ENCODE assay signal across 7 mouse cellular contexts in genomic region chr6:118011616-118012316, GRCm38 (mm10). TPM values are rescaled to one million over a fixed set of nuclear protein-coding genes. Genes with fewer than 3 reads are reported as not detected.
DNase-seq lines count a peak whose midpoint lies in the region; ATAC-seq and TF ChIP-seq lines count a peak whose summit lies in the region.

No protein-coding gene starts in this region.

- H3K9ac ChIP-seq in ES-Bruce4 (ENCODE audit: low read depth, poor library complexity, severe bottlenecking), result peak overlapping the region; percentile 40
- peak overlapping the region; percentile 66 for H3K9ac ChIP-seq in forebrain, embryonic 13.5 days
- H3K9ac ChIP-seq in midbrain, embryonic 12.5 days (replicated peaks), result peak overlapping the region; percentile 59

- TF ChIP-seq EP300 in ES-Bruce4 (IDR thresholded peaks at IDR 0.05; ENCODE audit: insufficient read depth, low read depth, low read length), result no peak

- no peaks in the 10 kb centered on the region for H3K4me1 ChIP-seq in ES-Bruce4 (ENCODE audit: control insufficient read depth, insufficient read depth, low read length)
- H3K4me1 ChIP-seq in forebrain, embryonic 13.5 days, result peaks cover 20% of the 10 kb centered on the region
- H3K4me1 ChIP-seq in midbrain, embryonic 12.5 days, result peaks cover 18% of the 10 kb centered on the region

- no peak overlapping the region for H3K27ac ChIP-seq in ES-Bruce4 (ENCODE audit: insufficient read depth, low read length)
- no peak overlapping the region for H3K27ac ChIP-seq in forebrain, embryonic 13.5 days
- H3K27ac ChIP-seq in midbrain, embryonic 12.5 days (replicated peaks), result no peak overlapping the region

- no peaks in the 10 kb centered on the region for H3K36me3 ChIP-seq in ES-Bruce4 (ENCODE audit: control insufficient read depth, insufficient read depth, low read length, poor library complexity, severe bottlenecking)
- no peaks in the 10 kb centered on the region for H3K36me3 ChIP-seq in forebrain, embryonic 13.5 days (ENCODE audit: poor library complexity, severe bottlenecking)
- no peaks in the 10 kb centered on the region for H3K36me3 ChIP-seq in midbrain, embryonic 12.5 days

- ATAC-seq in forebrain, embryonic 13.5 days, result peak; percentile 48
- ATAC-seq in midbrain, embryonic 12.5 days (ENCODE audit: low FRiP score, low read depth), result peak; percentile 52
- no peak for ATAC-seq in erythroid progenitor cell, adult 5-6 weeks (replicated peaks; ENCODE audit: low FRiP score, poor library complexity, severe bottlenecking)

- H3K4me2 ChIP-seq in forebrain, embryonic 13.5 days, result peak overlapping the region; percentile 79
- peak overlapping the region; percentile 85 for H3K4me2 ChIP-seq in midbrain, embryonic 12.5 days (replicated peaks)

- no peak for TF ChIP-seq POLR2A in ES-Bruce4 (IDR thresholded peaks at IDR 0.05; ENCODE audit: insufficient read depth, low read length)

- DNase-seq in ZHBTc4 (ENCODE audit: low read depth, low spot score), result peak; percentile 35
- DNase-seq in layer of hippocampus, postnatal 36 days, result peak; percentile 48 to 57
- no peak for DNase-seq in embryo, embryonic 11 days

- H3K4me3 ChIP-seq in ES-Bruce4 (ENCODE audit: low read depth, low read length), result peak overlapping the region; percentile 25
- peak overlapping the region; percentile 48 for H3K4me3 ChIP-seq in forebrain, embryonic 13.5 days
- H3K4me3 ChIP-seq in midbrain, embryonic 12.5 days, result peak overlapping the region; percentile 52

- no peaks in the 10 kb centered on the region for H3K9me3 ChIP-seq in ES-Bruce4 (replicated peaks; ENCODE audit: control insufficient read depth, insufficient read depth, low read length, poor library complexity, severe bottlenecking)
- no peaks in the 10 kb centered on the region for H3K9me3 ChIP-seq in forebrain, embryonic 13.5 days (replicated peaks)
- H3K9me3 ChIP-seq in midbrain, embryonic 12.5 days, result no peaks in the 10 kb centered on the region

- H3K27me3 ChIP-seq in ES-Bruce4 (ENCODE audit: control insufficient read depth, insufficient read depth, low read length, poor library complexity, severe bottlenecking), result peaks cover 7% of the 10 kb centered on the region
- H3K27me3 ChIP-seq in forebrain, embryonic 13.5 days, result peaks cover 39% of the 10 kb centered on the region
- H3K27me3 ChIP-seq in midbrain, embryonic 12.5 days, result peaks cover 52% of the 10 kb centered on the region

- WGBS in forebrain, embryonic 13.5 days, result 11% methylated on average over 37 of the region's 38 CpGs
- WGBS in midbrain, embryonic 12.5 days, result 10% methylated on average over 37 of the region's 38 CpGs

- no peak for TF ChIP-seq CTCF in ES-Bruce4 (IDR thresholded peaks at IDR 0.05; ENCODE audit: low read depth, low read length)

RNA-seq across cellular contexts. Expression of gene Rasgef1a, which starts 0.5 kb away (rescaled TPM):
- 0.67 and 0.91 TPM in 2 replicates for polyA plus RNA-seq in ES-Bruce4 (2011; ENCODE audit: insufficient read depth, insufficient read length, low read depth, missing spikeins)
- 0.57 and 1.5 TPM in 2 replicates for polyA plus RNA-seq in forebrain, embryonic 13.5 days (2015; fragmentation: Nextera tagmentation; extraction: Ambion mirVana)
- total RNA-seq in layer of hippocampus, postnatal 36 days (2021), result 100 to 1,000 TPM; 207 to 211 TPM
- polyA plus RNA-seq in midbrain, embryonic 12.5 days (2016; fragmentation: Nextera tagmentation; extraction: Ambion mirVana), result 0.20 and 0.22 TPM in 2 replicates
- total RNA-seq in erythroid progenitor cell, adult 5-6 weeks (2015; ENCODE audit: low replicate concordance), result not detected in 2 replicates
- total RNA-seq in erythroid progenitor cell, adult 5-6 weeks (2017; ENCODE audit: low replicate concordance), result not detected in 2 replicates
